Mouse (Mus musculus) kidney, postnatal 0 days (tissue): ENCODE results near the gene Ciz1. TPM values are rescaled to one million over a fixed set of nuclear protein-coding genes. Genes with fewer than 3 reads are reported as not detected.
"Not testable (repeated sequence)": the region's sequence is repeated elsewhere in the genome, so short reads cannot be mapped to it uniquely, and the experiment has no call there.

Experiments used
- ATAC-seq: fragments of 200-750 bp; cut with Nextera tagmentation; replicated peaks from 2 replicates; pipeline ENCODE4 v1.8.0; 2017; ENCODE audit warnings: low read depth, moderate number of reproducible peaks, moderate TSS enrichment, moderate library complexity; ENCODE audit not compliant: low FRiP score
- DNase-seq: peaks from one replicate; pipeline ENCODE4 v3.0.0-alpha.2; 2016; ENCODE audit warnings: low spot score
- H3K27ac ChIP-seq: fragments of 300-500 bp; sonication (generic); 2 replicates; pipeline ENCODE4 v1.5.1; 2014; ENCODE audit warnings: mild to moderate bottlenecking
- H3K27me3 ChIP-seq: fragments of 300-500 bp; sonication (generic); 2 replicates; pipeline ENCODE4 v1.6.1; 2014; ENCODE audit warnings: low read length, mixed read lengths; ENCODE audit not compliant: insufficient read depth
- H3K36me3 ChIP-seq: fragments of 300-500 bp; sonication (generic); 2 replicates; pipeline ENCODE4 v1.6.1; 2014; ENCODE audit warnings: low read length, mixed read lengths; ENCODE audit not compliant: insufficient read depth
- H3K4me1 ChIP-seq: fragments of 300-500 bp; sonication (generic); replicated peaks from 2 replicates; pipeline ENCODE4 v1.6.1; 2014; ENCODE audit warnings: antibody characterized with exemption, low read length, mixed read lengths; ENCODE audit not compliant: insufficient read depth
- H3K4me2 ChIP-seq: fragments of 300-500 bp; sonication (generic); 2 replicates; pipeline ENCODE4 v1.6.1; 2014; ENCODE audit warnings: mild to moderate bottlenecking, low read length, moderate library complexity, mixed read lengths
- H3K4me3 ChIP-seq: fragments of 300-500 bp; sonication (generic); replicated peaks from 2 replicates; pipeline ENCODE4 v1.5.1; 2014; ENCODE audit warnings: low read depth, low read length
- H3K9ac ChIP-seq: fragments of 300-500 bp; sonication (generic); 2 replicates; pipeline ENCODE4 v1.6.1; 2014; ENCODE audit warnings: low read depth, low read length
- H3K9me3 ChIP-seq: fragments of 300-500 bp; sonication (generic); replicated peaks from 2 replicates; pipeline ENCODE4 v1.6.1; 2016; ENCODE audit warnings: low read length, inconsistent platforms, mixed read lengths
- CTCF ChIP-seq: IDR thresholded peaks from 2 replicates; pipeline ENCODE4 v1.5.1; 2016; ENCODE audit warnings: antibody characterized with exemption, low read depth, mild to moderate bottlenecking, moderate library complexity
- WGBS: fragments of 180-500 bp; shearing (Covaris S2); extraction: QIAGEN DNeasy Blood & Tissue Kit; methylation state at CpG from one replicate; pipeline ENCODE4 v1.1.7; 2014; 5-methylcytosine and 5-hydroxymethylcytosine counted together
- polyA plus RNA-seq: library from polyadenylated mRNA; unstranded; fragments of >200 nt; fragmentation: Nextera tagmentation; extraction: Ambion mirVana; gene quantifications from 2 replicates; pipeline ENCODE4 v1.2.1, GENCODE M21; 2015

The Ciz1 gene
- polyA plus RNA-seq, 1 experiment from 2014 or later, result 33.8 TPM

- Histone ChIP-seq H3K36me3 (no peaks in the 10 kb centered on the region), H3K4me1 (no peaks in the 10 kb centered on the region; the same call in 1 of the 2 replicates), H3K4me2 (no peak overlapping the region), H3K9me3 (no peaks in the 10 kb centered on the region), H3K4me3 (no peak overlapping the region), H3K27ac (no peak overlapping the region), H3K9ac (no peak overlapping the region), H3K27me3 (no peaks in the 10 kb centered on the region)
- DNase-seq (no peak), ATAC-seq (no peak)
- TF ChIP-seq CTCF, result no peak
- 64% methylated on average over 10 of the region's 10 CpGs for WGBS
Measured at GRCm38 (mm10) chr2:32358381-32358780, 6.3 kb downstream of the Ciz1 start.

GRCm38 (mm10) chr2:32360741-32361140, 8.6 kb downstream of the Ciz1 start:
- no peak overlapping the region for H3K9ac ChIP-seq
- 3% methylated on average over 14 of the region's 14 CpGs for WGBS
- H3K27me3 ChIP-seq, result no peaks in the 10 kb centered on the region
- peaks cover 7% of the 10 kb centered on the region; the same call in 1 of the 2 replicates for H3K4me1 ChIP-seq
- peak overlapping the region; percentile 73 for H3K4me2 ChIP-seq
- H3K36me3 ChIP-seq, result peaks cover 6% of the 10 kb centered on the region; the same call in 1 of the 2 replicates
- DNase-seq (peak; percentile 82), ATAC-seq (0 out of 2 replicates have a peak, but pooled peaks have one; percentile 2)
- no peaks in the 10 kb centered on the region for H3K9me3 ChIP-seq
- peak overlapping the region; percentile 29 for H3K4me3 ChIP-seq
- TF ChIP-seq CTCF, result no peak
- 0 out of 2 replicates have a peak overlapping the region, but pooled peaks have one; percentile 15 for H3K27ac ChIP-seq

GRCm38 (mm10) chr2:32361437-32361836, 9.3 kb downstream of the Ciz1 start:
- WGBS, result 2% methylated on average over 24 of the region's 24 CpGs
- Histone ChIP-seq H3K4me1 (peaks cover 7% of the 10 kb centered on the region; the same call in 1 of the 2 replicates), H3K9ac (no peak overlapping the region), H3K27ac (no peak overlapping the region), H3K4me3 (peak overlapping the region; percentile 29), H3K4me2 (peak overlapping the region; percentile 73), H3K27me3 (no peaks in the 10 kb centered on the region), H3K36me3 (peaks cover 8% of the 10 kb centered on the region), H3K9me3 (no peaks in the 10 kb centered on the region)
- peak; percentile 65 for TF ChIP-seq CTCF
- DNase-seq, result peak; percentile 73
- peak; percentile 67 for ATAC-seq

GRCm38 (mm10) chr2:32362274-32362673, 10.1 kb downstream of the Ciz1 start:
- not testable (repeated sequence) for ATAC-seq, H3K9me3 ChIP-seq, H3K4me1 ChIP-seq, H3K27me3 ChIP-seq
- Histone ChIP-seq H3K36me3 (peaks cover 17% of the 10 kb centered on the region), H3K4me2 (peak overlapping the region; percentile 85), H3K4me3 (peak overlapping the region; percentile 76), H3K27ac (peak overlapping the region; percentile 95; the same call in 1 of the 2 replicates), H3K9ac (peak overlapping the region; percentile 89)
- WGBS, result 32% methylated on average over 5 of the region's 5 CpGs
- peak; percentile 27 for DNase-seq

- TF ChIP-seq CTCF, result peak; percentile 93
- peaks cover 19% of the 10 kb centered on the region for H3K36me3 ChIP-seq
- WGBS, result under 1% methylated on average over 53 of the region's 53 CpGs
Measured at GRCm38 (mm10) chr2:32362817-32363340, 10.8 kb downstream of the Ciz1 start.

GRCm38 (mm10) chr2:32363376-32364106, 11.4 kb downstream of the Ciz1 start:
- Histone ChIP-seq H3K9ac (peak overlapping the region; percentile 89), H3K27me3 (no peaks in the 10 kb centered on the region), H3K4me1 (peaks cover 7% of the 10 kb centered on the region; the same call in 1 of the 2 replicates), H3K9me3 (no peaks in the 10 kb centered on the region), H3K36me3 (peaks cover 19% of the 10 kb centered on the region), H3K27ac (peak overlapping the region; percentile 95), H3K4me2 (peak overlapping the region; percentile 85), H3K4me3 (peak overlapping the region; percentile 76)
- peak; percentile 85 for DNase-seq
- TF ChIP-seq CTCF, result no peak
- ATAC-seq, result peak; percentile 43
- WGBS, result 4% methylated on average over 19 of the region's 19 CpGs

More at GRCm38 (mm10) chr2:32362817-32363340, 10.8 kb downstream of the Ciz1 start:
- Histone ChIP-seq H3K27ac (peak overlapping the region; percentile 95), H3K9me3 (no peaks in the 10 kb centered on the region), H3K4me3 (peak overlapping the region; percentile 76), H3K4me1 (peaks cover 7% of the 10 kb centered on the region; the same call in 1 of the 2 replicates), H3K27me3 (no peaks in the 10 kb centered on the region), H3K4me2 (peak overlapping the region; percentile 85), H3K9ac (peak overlapping the region; percentile 89)
- ATAC-seq (peak; percentile 85), DNase-seq (peak; percentile 88)
